Mouse (Mus musculus) bone marrow macrophage, adult 2 months (primary cell): ENCODE measurements around the gene Rapgef6.

Source experiments
- CTCF ChIP-seq: IDR thresholded peaks from 2 replicates; pipeline ENCODE4 v1.5.1; 2012; ENCODE audit warnings: low read depth, mild to moderate bottlenecking, low read length, moderate library complexity
- POLR2A ChIP-seq: IDR thresholded peaks from 2 replicates; pipeline ENCODE4 v1.6.1; 2012; ENCODE audit warnings: mild to moderate bottlenecking, low read depth, low read length, borderline replicate concordance

DNA sequence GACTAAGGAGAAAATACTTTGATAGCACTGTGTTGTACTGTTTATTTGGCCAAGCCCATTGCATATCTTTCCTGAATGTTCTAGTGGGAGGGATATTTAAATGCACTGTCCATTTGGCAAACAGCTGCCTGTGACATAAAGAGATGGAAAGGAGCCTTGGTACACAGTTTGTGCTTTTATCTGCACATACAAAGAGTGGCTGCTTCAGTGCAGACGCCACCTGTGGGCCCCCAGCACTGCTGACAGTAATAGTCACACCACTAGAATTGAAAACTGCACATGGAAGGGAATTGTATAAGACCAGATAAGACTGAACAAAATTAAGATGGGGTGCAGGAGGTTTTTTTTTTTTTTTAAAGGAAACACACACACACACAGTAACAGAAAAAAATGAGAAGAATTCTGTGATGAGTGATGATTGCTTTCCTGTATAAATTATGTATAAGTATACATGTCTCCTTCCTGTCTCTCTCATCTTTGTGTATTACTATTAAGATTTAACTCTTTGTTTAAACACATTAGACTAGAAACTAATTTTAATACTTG is 75.3 kb downstream of the Rapgef6 start:
- no peak for TF ChIP-seq POLR2A
- no peak for TF ChIP-seq CTCF
